Mouse (Mus musculus): ENCODE data around the gene Herc3. TPM values are rescaled to one million over a fixed set of nuclear protein-coding genes. Genes with fewer than 3 reads are reported as not detected.

Herc3 gene
- polyA plus RNA-seq, 1 experiment from 2014 or later: 13.8 TPM

- no peak overlapping the region for H3K4me3 ChIP-seq (ENCODE audit: low read depth, low read length)
- no peak for DNase-seq (ENCODE audit: low spot score)
- no peak overlapping the region for H3K4me2 ChIP-seq (ENCODE audit: low read depth, low read length)
- 0 out of 2 replicates have a peak, but pooled peaks cover 5% of the 10 kb centered on the region for H3K4me1 ChIP-seq (ENCODE audit: control insufficient read depth, insufficient read depth, low read length)
- peak; percentile 16; the same call in 1 of the 2 replicates for ATAC-seq (ENCODE audit: low read depth)
- H3K27me3 ChIP-seq (replicated peaks; ENCODE audit: control insufficient read depth, insufficient read depth, low read length): no peaks in the 10 kb centered on the region
- H3K9me3 ChIP-seq (ENCODE audit: control insufficient read depth, low read length): no peaks in the 10 kb centered on the region
- no peak overlapping the region for H3K27ac ChIP-seq (replicated peaks; ENCODE audit: low read depth, low read length)
- no peak overlapping the region for H3K9ac ChIP-seq (ENCODE audit: low read depth, low read length)
- WGBS: 83% methylated on average over 12 of the region's 12 CpGs
- H3K36me3 ChIP-seq (ENCODE audit: control insufficient read depth, insufficient read depth, low read length): no peaks in the 10 kb centered on the region
Observed at GRCm38 (mm10) chr6:58932515-58933188, 101.4 kb downstream of the Herc3 start.

GRCm38 (mm10) chr6:58933189-58933913 is 102.1 kb downstream of the Herc3 start:
- H3K4me2 ChIP-seq (ENCODE audit: low read depth, low read length): no peak overlapping the region
- WGBS: 37% methylated on average over 6 of the region's 6 CpGs
- H3K27ac ChIP-seq (replicated peaks; ENCODE audit: low read depth, low read length): no peak overlapping the region; the same call in 1 of the 2 replicates
- H3K36me3 ChIP-seq (ENCODE audit: control insufficient read depth, insufficient read depth, low read length): no peaks in the 10 kb centered on the region
- peak; percentile 85 for ATAC-seq (ENCODE audit: low read depth)
- no peaks in the 10 kb centered on the region for H3K9me3 ChIP-seq (ENCODE audit: control insufficient read depth, low read length)
- 0 out of 2 replicates have a peak, but pooled peaks cover 5% of the 10 kb centered on the region for H3K4me1 ChIP-seq (ENCODE audit: control insufficient read depth, insufficient read depth, low read length)
- no peaks in the 10 kb centered on the region for H3K27me3 ChIP-seq (replicated peaks; ENCODE audit: control insufficient read depth, insufficient read depth, low read length)
- H3K4me3 ChIP-seq (ENCODE audit: low read depth, low read length): no peak overlapping the region
- DNase-seq (ENCODE audit: low spot score): peak; percentile 86
- H3K9ac ChIP-seq (ENCODE audit: low read depth, low read length): no peak overlapping the region

GRCm38 (mm10) chr6:58934144-58934543 is 102.9 kb downstream of the Herc3 start:
- Histone ChIP-seq H3K4me3 (ENCODE audit: low read depth, low read length) (no peak overlapping the region), H3K4me2 (ENCODE audit: low read depth, low read length) (no peak overlapping the region), H3K9me3 (ENCODE audit: control insufficient read depth, low read length) (no peaks in the 10 kb centered on the region), H3K36me3 (ENCODE audit: control insufficient read depth, insufficient read depth, low read length) (no peaks in the 10 kb centered on the region), H3K9ac (ENCODE audit: low read depth, low read length) (no peak overlapping the region), H3K27me3 (replicated peaks; ENCODE audit: control insufficient read depth, insufficient read depth, low read length) (no peaks in the 10 kb centered on the region), H3K27ac (replicated peaks; ENCODE audit: low read depth, low read length) (no peak overlapping the region; the same call in 1 of the 2 replicates), H3K4me1 (ENCODE audit: control insufficient read depth, insufficient read depth, low read length) (0 out of 2 replicates have a peak, but pooled peaks cover 5% of the 10 kb centered on the region)
- 75% methylated on average over 4 of the region's 4 CpGs for WGBS
- ATAC-seq (ENCODE audit: low read depth): no peak
- no peak for DNase-seq (ENCODE audit: low spot score)

GRCm38 (mm10) chr6:58937726-58938125 is 106.5 kb downstream of the Herc3 start:
- H3K27me3 ChIP-seq (replicated peaks; ENCODE audit: control insufficient read depth, insufficient read depth, low read length): no peaks in the 10 kb centered on the region
- 0 out of 2 replicates have a peak, but pooled peaks cover 5% of the 10 kb centered on the region for H3K4me1 ChIP-seq (ENCODE audit: control insufficient read depth, insufficient read depth, low read length)
- DNase-seq (ENCODE audit: low spot score): no peak
- H3K4me2 ChIP-seq (ENCODE audit: low read depth, low read length): no peak overlapping the region
- no peak overlapping the region for H3K4me3 ChIP-seq (ENCODE audit: low read depth, low read length)
- H3K27ac ChIP-seq (replicated peaks; ENCODE audit: low read depth, low read length): no peak overlapping the region
- H3K9me3 ChIP-seq (ENCODE audit: control insufficient read depth, low read length): no peaks in the 10 kb centered on the region
- no peak overlapping the region for H3K9ac ChIP-seq (ENCODE audit: low read depth, low read length)
- no peak for ATAC-seq (ENCODE audit: low read depth)
- H3K36me3 ChIP-seq (ENCODE audit: control insufficient read depth, insufficient read depth, low read length): no peaks in the 10 kb centered on the region

- 91% methylated on average over 2 of the region's 2 CpGs for WGBS
Observed at GRCm38 (mm10) chr6:58942276-58942675, 111.0 kb downstream of the Herc3 start.

GRCm38 (mm10) chr6:58943958-58944357 is 112.7 kb downstream of the Herc3 start:
- ATAC-seq (ENCODE audit: low read depth) (no peak), DNase-seq (ENCODE audit: low spot score) (no peak)
- H3K9ac ChIP-seq (ENCODE audit: low read depth, low read length): no peak overlapping the region
- H3K36me3 ChIP-seq (ENCODE audit: control insufficient read depth, insufficient read depth, low read length): no peaks in the 10 kb centered on the region
- no peak overlapping the region for H3K4me2 ChIP-seq (ENCODE audit: low read depth, low read length)
- no peaks in the 10 kb centered on the region for H3K9me3 ChIP-seq (ENCODE audit: control insufficient read depth, low read length)
- WGBS: 82% methylated on average over 3 of the region's 3 CpGs
- H3K27me3 ChIP-seq (replicated peaks; ENCODE audit: control insufficient read depth, insufficient read depth, low read length): no peaks in the 10 kb centered on the region
- H3K4me3 ChIP-seq (ENCODE audit: low read depth, low read length): no peak overlapping the region
- H3K4me1 ChIP-seq (ENCODE audit: control insufficient read depth, insufficient read depth, low read length): no peaks in the 10 kb centered on the region
- H3K27ac ChIP-seq (replicated peaks; ENCODE audit: low read depth, low read length): no peak overlapping the region

More at GRCm38 (mm10) chr6:58942276-58942675, 111.0 kb downstream of the Herc3 start:
- Histone ChIP-seq H3K36me3 (ENCODE audit: control insufficient read depth, insufficient read depth, low read length) (no peaks in the 10 kb centered on the region), H3K4me2 (ENCODE audit: low read depth, low read length) (no peak overlapping the region), H3K4me1 (ENCODE audit: control insufficient read depth, insufficient read depth, low read length) (no peaks in the 10 kb centered on the region), H3K9me3 (ENCODE audit: control insufficient read depth, low read length) (no peaks in the 10 kb centered on the region), H3K4me3 (ENCODE audit: low read depth, low read length) (no peak overlapping the region), H3K9ac (ENCODE audit: low read depth, low read length) (no peak overlapping the region), H3K27me3 (replicated peaks; ENCODE audit: control insufficient read depth, insufficient read depth, low read length) (no peaks in the 10 kb centered on the region), H3K27ac (replicated peaks; ENCODE audit: low read depth, low read length) (no peak overlapping the region)
- ATAC-seq (ENCODE audit: low read depth): no peak
- no peak for DNase-seq (ENCODE audit: low spot score)

GRCm38 (mm10) chr6:58946246-58946645 is 115.0 kb downstream of the Herc3 start:
- H3K4me1 ChIP-seq (ENCODE audit: control insufficient read depth, insufficient read depth, low read length): no peaks in the 10 kb centered on the region
- 67% methylated on average over 2 of the region's 2 CpGs for WGBS
- H3K9ac ChIP-seq (ENCODE audit: low read depth, low read length): no peak overlapping the region
- no peak for DNase-seq (ENCODE audit: low spot score)
- no peaks in the 10 kb centered on the region for H3K27me3 ChIP-seq (replicated peaks; ENCODE audit: control insufficient read depth, insufficient read depth, low read length)
- no peaks in the 10 kb centered on the region for H3K36me3 ChIP-seq (ENCODE audit: control insufficient read depth, insufficient read depth, low read length)
- H3K9me3 ChIP-seq (ENCODE audit: control insufficient read depth, low read length): no peaks in the 10 kb centered on the region
- H3K4me2 ChIP-seq (ENCODE audit: low read depth, low read length): no peak overlapping the region
- H3K4me3 ChIP-seq (ENCODE audit: low read depth, low read length): no peak overlapping the region
- H3K27ac ChIP-seq (replicated peaks; ENCODE audit: low read depth, low read length): no peak overlapping the region
- no peak for ATAC-seq (ENCODE audit: low read depth)

GRCm38 (mm10) chr6:58946840-58947239 is 115.6 kb downstream of the Herc3 start:
- DNase-seq (ENCODE audit: low spot score) (no peak), ATAC-seq (ENCODE audit: low read depth) (no peak)
- Histone ChIP-seq H3K27me3 (replicated peaks; ENCODE audit: control insufficient read depth, insufficient read depth, low read length) (no peaks in the 10 kb centered on the region), H3K4me1 (ENCODE audit: control insufficient read depth, insufficient read depth, low read length) (no peaks in the 10 kb centered on the region), H3K27ac (replicated peaks; ENCODE audit: low read depth, low read length) (no peak overlapping the region), H3K36me3 (ENCODE audit: control insufficient read depth, insufficient read depth, low read length) (no peaks in the 10 kb centered on the region), H3K9me3 (ENCODE audit: control insufficient read depth, low read length) (no peaks in the 10 kb centered on the region), H3K9ac (ENCODE audit: low read depth, low read length) (no peak overlapping the region), H3K4me3 (ENCODE audit: low read depth, low read length) (no peak overlapping the region), H3K4me2 (ENCODE audit: low read depth, low read length) (no peak overlapping the region)
- WGBS: 66% methylated on average over 4 of the region's 4 CpGs

Measured in embryonic facial prominence, embryonic 14.5 days (tissue).